In genomic region chr4:56842501-56842900, GRCm38 (mm10) we compare ENCODE assay signal across 22 mouse cellular contexts. TPM values are rescaled to one million over a fixed set of nuclear protein-coding genes. Genes with fewer than 3 reads are reported as not detected.
DNase-seq lines count a peak whose midpoint lies in the region; ATAC-seq and TF ChIP-seq lines count a peak whose summit lies in the region.
"Had no signal": no experiment of that assay in that cellular context is flagged by ENCODE, and none has a peak within 500 bp of the region (broad histone marks: within the 10 kb centered on the region; RNA-seq: fewer than 3 reads in every experiment).

No protein-coding gene starts in this region.

- DNase-seq in heart, postnatal 36 days = no peak
- DNase-seq in kidney, adult 2 months = no peak
- no peak for DNase-seq in kidney, postnatal 25 days
- DNase-seq in liver, postnatal 0 days = no peak
- DNase-seq in liver, embryonic 11.5 days (ENCODE audit: low spot score) = no peak
- DNase-seq in splenic B cell, adult 2 months (ENCODE audit: low read depth, low spot score) = peak; percentile 15
- DNase-seq: adrenal gland, postnatal 10 days; cerebellum, adult 11 months; cerebellum, adult 8-10 months; cerebellum, postnatal 14 days; embryo, embryonic 11 days; gastrocnemius, adult 2 months; gastrocnemius, postnatal 25 days; heart, postnatal 10 days had no signal

- no peak overlapping the region for H3K4me2 ChIP-seq in heart, embryonic 13.5 days
- H3K4me2 ChIP-seq in liver, postnatal 0 days (ENCODE audit: low read depth, low read length) = no peak overlapping the region
- no peak overlapping the region for H3K4me2 ChIP-seq in liver, embryonic 11.5 days
- H3K4me2 ChIP-seq: embryonic facial prominence, embryonic 15.5 days; hindbrain, embryonic 14.5 days; intestine, embryonic 15.5 days had no signal

- TF ChIP-seq EP300 in liver, postnatal 0 days (IDR thresholded peaks at IDR 0.05; ENCODE audit: low read depth) = no peak

- no peaks in the 10 kb centered on the region for H3K27me3 ChIP-seq in heart, embryonic 13.5 days (replicated peaks)
- H3K27me3 ChIP-seq in kidney, adult 2 months (replicated peaks; ENCODE audit: control insufficient read depth, insufficient read depth, low read length) = no peaks in the 10 kb centered on the region
- no peaks in the 10 kb centered on the region for H3K27me3 ChIP-seq in liver, postnatal 0 days (ENCODE audit: insufficient read depth, low read length)
- no peaks in the 10 kb centered on the region for H3K27me3 ChIP-seq in liver, embryonic 11.5 days (replicated peaks; ENCODE audit: control insufficient read depth, insufficient read depth, low read length)
- no peaks in the 10 kb centered on the region for H3K27me3 ChIP-seq in splenic B cell, adult 2 months (ENCODE audit: control insufficient read depth, insufficient read depth, low read length, poor library complexity, severe bottlenecking)
- H3K27me3 ChIP-seq: embryonic facial prominence, embryonic 15.5 days; intestine, embryonic 15.5 days had no signal

- H3K4me3 ChIP-seq in heart, embryonic 13.5 days = no peak overlapping the region
- H3K4me3 ChIP-seq in kidney, adult 2 months (ENCODE audit: insufficient read depth, low read depth, low read length) = no peak overlapping the region
- no peak overlapping the region for H3K4me3 ChIP-seq in liver, postnatal 0 days (ENCODE audit: low read depth, low read length)
- H3K4me3 ChIP-seq in liver, embryonic 11.5 days (ENCODE audit: low read depth, low read length) = no peak overlapping the region
- H3K4me3 ChIP-seq: embryonic facial prominence, embryonic 15.5 days; erythroblast, embryonic 14.5 days; forebrain, embryonic 10.5 days; gastrocnemius, adult 2 months; hindbrain, embryonic 10.5 days; intestine, embryonic 15.5 days had no signal

- peaks cover 3% of the 10 kb centered on the region; the same call in 1 of the 2 replicates for H3K4me1 ChIP-seq in heart, embryonic 13.5 days
- no peaks in the 10 kb centered on the region; the same call in 1 of the 2 replicates for H3K4me1 ChIP-seq in kidney, adult 2 months (ENCODE audit: control insufficient read depth, insufficient read depth, low read length)
- H3K4me1 ChIP-seq in liver, postnatal 0 days (ENCODE audit: insufficient read depth) = no peaks in the 10 kb centered on the region
- no peaks in the 10 kb centered on the region for H3K4me1 ChIP-seq in liver, embryonic 11.5 days (replicated peaks; ENCODE audit: control insufficient read depth, insufficient read depth, low read length)
- H3K4me1 ChIP-seq: embryonic facial prominence, embryonic 15.5 days had no signal

- TF ChIP-seq CTCF in kidney, adult 2 months (conservative IDR thresholded peaks at IDR 0.05; ENCODE audit: insufficient read depth, insufficient read length, low read depth, low read length) = no peak
- peak; percentile 16; the same call in 1 of the 2 replicates for TF ChIP-seq CTCF in liver, postnatal 0 days (IDR thresholded peaks at IDR 0.05; ENCODE audit: low read depth)

- peak overlapping the region; percentile 67 for H3K27ac ChIP-seq in heart, embryonic 13.5 days (replicated peaks)
- H3K27ac ChIP-seq in kidney, adult 2 months (ENCODE audit: insufficient read depth, low read depth, low read length) = peak overlapping the region; percentile 54; the same call in 1 of the 2 replicates
- H3K27ac ChIP-seq in liver, postnatal 0 days (ENCODE audit: low read depth) = no peak overlapping the region
- H3K27ac ChIP-seq in liver, embryonic 11.5 days (ENCODE audit: low read depth, low read length) = no peak overlapping the region
- H3K27ac ChIP-seq: embryonic facial prominence, embryonic 15.5 days; forebrain, embryonic 10.5 days; gastrocnemius, adult 2 months; hindbrain, embryonic 10.5 days; hindbrain, embryonic 14.5 days; intestine, embryonic 15.5 days had no signal

- TF ChIP-seq POLR2A in kidney, adult 2 months (IDR thresholded peaks at IDR 0.05; ENCODE audit: low read depth, low read length) = no peak

- intact Hi-C loops in heart, postnatal 36 days (cut with DNase I) = no loop called here

- no peak for ATAC-seq in heart, embryonic 13.5 days (ENCODE audit: extremely low read depth, insufficient number of reproducible peaks, low FRiP score, low TSS enrichment)
- ATAC-seq in liver, postnatal 0 days = no peak
- no peak for ATAC-seq in liver, embryonic 11.5 days (replicated peaks; ENCODE audit: low FRiP score)
- ATAC-seq: forebrain, embryonic 14.5 days; intestine, embryonic 15.5 days had no signal

- H3K9me3 ChIP-seq in heart, embryonic 13.5 days = no peaks in the 10 kb centered on the region
- H3K9me3 ChIP-seq in liver, postnatal 0 days (ENCODE audit: low read length) = no peaks in the 10 kb centered on the region
- peaks cover 4% of the 10 kb centered on the region for H3K9me3 ChIP-seq in liver, embryonic 11.5 days (ENCODE audit: control insufficient read depth, low read length)
- H3K9me3 ChIP-seq: embryonic facial prominence, embryonic 15.5 days; intestine, embryonic 15.5 days had no signal

- H3K36me3 ChIP-seq in heart, embryonic 13.5 days = peaks cover 57% of the 10 kb centered on the region
- peaks cover 2% of the 10 kb centered on the region; the same call in 1 of the 2 replicates for H3K36me3 ChIP-seq in kidney, adult 2 months (ENCODE audit: control insufficient read depth, insufficient read depth, low read length)
- H3K36me3 ChIP-seq in liver, postnatal 0 days (replicated peaks; ENCODE audit: insufficient read depth, low read length) = 0 out of 2 replicates have a peak, but pooled peaks cover 5% of the 10 kb centered on the region
- peaks cover 11% of the 10 kb centered on the region for H3K36me3 ChIP-seq in liver, embryonic 11.5 days (ENCODE audit: control insufficient read depth, insufficient read depth, low read length)
- peaks cover 2% of the 10 kb centered on the region; the same call in 1 of the 2 replicates for H3K36me3 ChIP-seq in splenic B cell, adult 2 months (ENCODE audit: control insufficient read depth, insufficient read depth, low read length, poor library complexity, severe bottlenecking)

- no peak overlapping the region for H3K9ac ChIP-seq in heart, embryonic 13.5 days
- H3K9ac ChIP-seq in liver, postnatal 0 days (replicated peaks) = no peak overlapping the region
- no peak overlapping the region for H3K9ac ChIP-seq in liver, embryonic 11.5 days (ENCODE audit: low read depth, low read length)
- H3K9ac ChIP-seq: embryonic facial prominence, embryonic 15.5 days; hindbrain, embryonic 14.5 days; intestine, embryonic 15.5 days had no signal

- WGBS in heart, embryonic 13.5 days = 68% methylated on average over 7 of the region's 7 CpGs
- WGBS in kidney, adult 2 months = 51% methylated on average over 7 of the region's 7 CpGs
- 70% methylated on average over 7 of the region's 7 CpGs for WGBS in liver, postnatal 0 days (ENCODE audit: insufficient replicate concordance)
- WGBS in liver, embryonic 11.5 days = 73% methylated on average over 7 of the region's 7 CpGs

RNA-seq across cellular contexts. Expression of gene Ctnnal1, which starts 22.5 kb away (rescaled TPM):
- 18.5 and 18.8 TPM in 2 replicates for polyA plus RNA-seq in heart, embryonic 13.5 days (2015; fragmentation: Nextera tagmentation; extraction: Ambion mirVana)
- total RNA-seq in heart, postnatal 36 days (2021) = 10 to 100 TPM; 22.3 to 32.9 TPM
- polyA plus RNA-seq in kidney, adult 2 months (2012; rRNA removed) = 14.3 and 14.4 TPM in 2 replicates
- 4.3 and 5.1 TPM in 2 replicates for polyA plus RNA-seq in liver, postnatal 0 days (2015; fragmentation: Nextera tagmentation; extraction: Ambion mirVana)
- 16.5 and 20.0 TPM in 2 replicates for polyA plus RNA-seq in liver, embryonic 11.5 days (2014; fragmentation: Nextera tagmentation; extraction: Ambion mirVana)

RNA-seq across cellular contexts. Expression of gene Fam206a, which starts 40.4 kb away (rescaled TPM):
- 9.6 and 12.1 TPM in 2 replicates for polyA plus RNA-seq in heart, embryonic 13.5 days (2015; fragmentation: Nextera tagmentation; extraction: Ambion mirVana)
- total RNA-seq in heart, postnatal 36 days (2021) = 1 to 10 TPM; 2.0 to 2.3 TPM
- 3.2 and 4.3 TPM in 2 replicates for polyA plus RNA-seq in kidney, adult 2 months (2012; rRNA removed)
- 1.6 and 2.2 TPM in 2 replicates for polyA plus RNA-seq in liver, postnatal 0 days (2015; fragmentation: Nextera tagmentation; extraction: Ambion mirVana)
- polyA plus RNA-seq in liver, embryonic 11.5 days (2014; fragmentation: Nextera tagmentation; extraction: Ambion mirVana) = 18.3 and 20.0 TPM in 2 replicates

RNA-seq across cellular contexts. Expression of gene Elp1, which starts 40.4 kb away (rescaled TPM):
- 31.2 and 32.6 TPM in 2 replicates for polyA plus RNA-seq in heart, embryonic 13.5 days (2015; fragmentation: Nextera tagmentation; extraction: Ambion mirVana)
- total RNA-seq in heart, postnatal 36 days (2021) = 10 to 100 TPM; 16.2 to 19.3 TPM
- polyA plus RNA-seq in kidney, adult 2 months (2012; rRNA removed) = 10.2 and 11.1 TPM in 2 replicates
- 7.3 and 8.1 TPM in 2 replicates for polyA plus RNA-seq in liver, postnatal 0 days (2015; fragmentation: Nextera tagmentation; extraction: Ambion mirVana)
- 64.5 and 66.8 TPM in 2 replicates for polyA plus RNA-seq in liver, embryonic 11.5 days (2014; fragmentation: Nextera tagmentation; extraction: Ambion mirVana)

Comparison
In these comparisons a context has a peak if more than half of its experiments do, and no peak if none do; other contexts are left out.
1. H3K27ac ChIP-seq: peak in heart, embryonic 13.5 days (single experiment) and kidney, adult 2 months (single experiment); none in liver, postnatal 0 days (single experiment) and liver, embryonic 11.5 days (single experiment).